ENCODE assay signal across 9 mouse cellular contexts in the genomic region with DNA sequence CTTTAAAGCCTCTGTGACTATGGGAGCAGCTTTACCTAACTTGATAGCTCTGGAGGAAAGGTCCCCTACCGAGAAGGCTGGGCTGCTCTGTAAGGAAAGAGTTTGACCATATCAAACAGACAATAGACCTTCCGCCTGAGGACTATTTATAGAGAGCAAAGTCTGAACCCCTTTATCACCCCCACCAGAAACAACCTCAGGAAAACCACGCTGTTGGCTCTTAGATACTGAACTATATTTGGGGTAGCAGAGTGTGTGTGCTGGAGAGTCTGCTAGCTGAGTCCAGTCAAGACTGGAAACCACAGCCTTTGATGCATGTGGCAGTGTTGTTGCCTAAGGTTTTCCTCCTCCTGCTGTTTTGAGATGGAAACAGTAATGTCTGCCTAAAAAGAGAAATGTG. TPM values are rescaled to one million over a fixed set of nuclear protein-coding genes. Genes with fewer than 3 reads are reported as not detected.
DNase-seq lines count a peak whose midpoint lies in the region; ATAC-seq and TF ChIP-seq lines count a peak whose summit lies in the region.
"Had no signal": no experiment of that assay in that cellular context is flagged by ENCODE, and none has a peak within 500 bp of the region (broad histone marks: within the 10 kb centered on the region; RNA-seq: fewer than 3 reads in every experiment).

No protein-coding gene starts in this region.

- DNase-seq in kidney, adult 2 months = peak; percentile 30
- DNase-seq in MEL (ENCODE audit: low read depth, low spot score) = peak; percentile 86
- DNase-seq in liver, postnatal 0 days = no peak
- DNase-seq in cerebellum, adult 11 months = no peak
- DNase-seq in cerebellum, postnatal 14 days = no peak
- DNase-seq in adrenal gland, postnatal 4 days (ENCODE audit: low spot score in 2 of 2) = no peak

- TF ChIP-seq POLR2A in kidney, adult 2 months (IDR thresholded peaks at IDR 0.05; ENCODE audit: low read depth, low read length) = no peak
- TF ChIP-seq POLR2A in MEL (IDR thresholded peaks at IDR 0.05; ENCODE audit: control insufficient read depth in 1 of 2, insufficient read depth in 1 of 2, low read depth in 1 of 2, low read length in 2 of 2, poor library complexity in 1 of 2) = no peak

- no peak overlapping the region for H3K9ac ChIP-seq in kidney, embryonic 16.5 days (replicated peaks; ENCODE audit: low read length)
- H3K9ac ChIP-seq in MEL (ENCODE audit: control insufficient read depth, low read depth, low read length, poor library complexity, severe bottlenecking) = no peak overlapping the region
- no peak overlapping the region for H3K9ac ChIP-seq in heart, embryonic 11.5 days (ENCODE audit: low read depth, low read length)
- no peak overlapping the region for H3K9ac ChIP-seq in liver, postnatal 0 days (replicated peaks)

- no peak overlapping the region for H3K4me3 ChIP-seq in kidney, adult 2 months (ENCODE audit: insufficient read depth, low read depth, low read length)
- H3K4me3 ChIP-seq in kidney, embryonic 16.5 days (ENCODE audit: low read length) = no peak overlapping the region
- H3K4me3 ChIP-seq in MEL (ENCODE audit: control insufficient read depth in 1 of 2, insufficient read depth in 1 of 2, low read depth in 2 of 2, low read length in 2 of 2) = no peak overlapping the region
- no peak overlapping the region for H3K4me3 ChIP-seq in heart, embryonic 11.5 days (ENCODE audit: low read depth, low read length)
- no peak overlapping the region for H3K4me3 ChIP-seq in liver, postnatal 0 days (ENCODE audit: low read depth, low read length)

- ATAC-seq in kidney, embryonic 16.5 days (ENCODE audit: low FRiP score, low TSS enrichment) = no peak
- peak; percentile 81 for ATAC-seq in heart, embryonic 11.5 days (replicated peaks; ENCODE audit: insufficient number of reproducible peaks, low FRiP score, low TSS enrichment)
- peak; percentile 73 for ATAC-seq in liver, postnatal 0 days

- H3K4me2 ChIP-seq in kidney, embryonic 16.5 days (replicated peaks; ENCODE audit: low read depth, low read length) = no peak overlapping the region
- peak overlapping the region; percentile 25 for H3K4me2 ChIP-seq in heart, embryonic 11.5 days
- peak overlapping the region; percentile 4 for H3K4me2 ChIP-seq in liver, postnatal 0 days (ENCODE audit: low read depth, low read length)
- H3K4me2 ChIP-seq: midbrain, embryonic 11.5 days had no signal

- H3K27ac ChIP-seq in kidney, adult 2 months (ENCODE audit: insufficient read depth, low read depth, low read length) = 0 out of 2 replicates have a peak overlapping the region, but pooled peaks have one; percentile 30
- no peak overlapping the region for H3K27ac ChIP-seq in kidney, embryonic 16.5 days (ENCODE audit: low read length)
- no peak overlapping the region; the same call in 1 of the 2 replicates for H3K27ac ChIP-seq in MEL (ENCODE audit: control insufficient read depth, low read depth, low read length)
- H3K27ac ChIP-seq in heart, embryonic 11.5 days (ENCODE audit: low read depth, low read length) = peak overlapping the region; percentile 92
- H3K27ac ChIP-seq in liver, postnatal 0 days (ENCODE audit: low read depth) = 0 out of 2 replicates have a peak overlapping the region, but pooled peaks have one; percentile 1

- H3K79me2 ChIP-seq in MEL (ENCODE audit: control insufficient read depth, insufficient read depth, low read length, poor library complexity) = no peaks in the 10 kb centered on the region

- no peaks in the 10 kb centered on the region for H3K9me3 ChIP-seq in kidney, embryonic 16.5 days (ENCODE audit: low read length)
- H3K9me3 ChIP-seq in MEL (replicated peaks; ENCODE audit: insufficient read depth, low read length) = no peaks in the 10 kb centered on the region
- H3K9me3 ChIP-seq in heart, embryonic 11.5 days (replicated peaks; ENCODE audit: control insufficient read depth, low read length) = no peaks in the 10 kb centered on the region
- no peaks in the 10 kb centered on the region for H3K9me3 ChIP-seq in liver, postnatal 0 days (ENCODE audit: low read length)

- H3K27me3 ChIP-seq in kidney, adult 2 months (replicated peaks; ENCODE audit: control insufficient read depth, insufficient read depth, low read length) = no peaks in the 10 kb centered on the region; the same call in 1 of the 2 replicates
- H3K27me3 ChIP-seq in kidney, embryonic 16.5 days (ENCODE audit: insufficient read depth, low read length) = no peaks in the 10 kb centered on the region
- no peaks in the 10 kb centered on the region for H3K27me3 ChIP-seq in MEL (ENCODE audit: control insufficient read depth in 1 of 2, insufficient read depth in 2 of 2, low read length in 2 of 2)
- H3K27me3 ChIP-seq in heart, embryonic 11.5 days (ENCODE audit: control insufficient read depth, insufficient read depth, low read length) = no peaks in the 10 kb centered on the region
- H3K27me3 ChIP-seq in liver, postnatal 0 days (ENCODE audit: insufficient read depth, low read length) = no peaks in the 10 kb centered on the region

- peaks cover 4% of the 10 kb centered on the region; the same call in 1 of the 2 replicates for H3K4me1 ChIP-seq in kidney, adult 2 months (ENCODE audit: control insufficient read depth, insufficient read depth, low read length)
- peaks cover 18% of the 10 kb centered on the region for H3K4me1 ChIP-seq in kidney, embryonic 16.5 days (ENCODE audit: insufficient read depth, low read length)
- peaks cover 18 to 28% of the 10 kb centered on the region in 2 experiments for H3K4me1 ChIP-seq in MEL (ENCODE audit: control insufficient read depth in 1 of 2, insufficient read depth in 2 of 2, low read length in 2 of 2)
- H3K4me1 ChIP-seq in heart, embryonic 11.5 days (ENCODE audit: control insufficient read depth, insufficient read depth, low read length) = peaks cover 29% of the 10 kb centered on the region
- H3K4me1 ChIP-seq in liver, postnatal 0 days (ENCODE audit: insufficient read depth) = peaks cover 18% of the 10 kb centered on the region

- no peaks in the 10 kb centered on the region for H3K36me3 ChIP-seq in kidney, adult 2 months (ENCODE audit: control insufficient read depth, insufficient read depth, low read length)
- H3K36me3 ChIP-seq in kidney, embryonic 16.5 days (ENCODE audit: insufficient read depth, low read length) = no peaks in the 10 kb centered on the region
- H3K36me3 ChIP-seq in MEL (ENCODE audit: control insufficient read depth in 1 of 2, insufficient read depth in 2 of 2, low read length in 2 of 2) = peaks cover 0 to 36% of the 10 kb centered on the region in 2 experiments; a peak in 2 of 4 replicates
- H3K36me3 ChIP-seq in heart, embryonic 11.5 days (ENCODE audit: control insufficient read depth, insufficient read depth, low read length) = no peaks in the 10 kb centered on the region
- peaks cover 5% of the 10 kb centered on the region; the same call in 1 of the 2 replicates for H3K36me3 ChIP-seq in liver, postnatal 0 days (replicated peaks; ENCODE audit: insufficient read depth, low read length)

- no peak for TF ChIP-seq RAD21 in MEL (IDR thresholded peaks at IDR 0.05; ENCODE audit: low read depth, low read length)

- TF ChIP-seq CTCF in kidney, adult 2 months (conservative IDR thresholded peaks at IDR 0.05; ENCODE audit: insufficient read depth, insufficient read length, low read depth, low read length) = no peak
- no peak for TF ChIP-seq CTCF in MEL (IDR thresholded peaks at IDR 0.05 in 2 of 3, conservative IDR thresholded peaks at IDR 0.05 in 1 of 3; ENCODE audit: control insufficient read depth in 1 of 3, insufficient read depth in 1 of 3, low read depth in 2 of 3, low read length in 3 of 3, poor library complexity in 1 of 3, severe bottlenecking in 1 of 3)
- no peak for TF ChIP-seq CTCF in liver, postnatal 0 days (IDR thresholded peaks at IDR 0.05; ENCODE audit: low read depth)

- whole genome bisulfite sequencing in kidney, adult 2 months = 47% methylated on average over 3 of the region's 3 CpGs
- WGBS in kidney, embryonic 16.5 days = 44% methylated on average over 3 of the region's 3 CpGs
- WGBS in heart, embryonic 11.5 days (ENCODE audit: insufficient replicate concordance) = 4% methylated on average over 3 of the region's 3 CpGs
- 11% methylated on average over 3 of the region's 3 CpGs for WGBS in liver, postnatal 0 days (ENCODE audit: insufficient replicate concordance)

- peak; percentile 91 to 95 for TF ChIP-seq EP300 in MEL (IDR thresholded peaks at IDR 0.05; ENCODE audit: low read depth in 1 of 2, low read length in 2 of 2)
- TF ChIP-seq EP300 in liver, postnatal 0 days (IDR thresholded peaks at IDR 0.05; ENCODE audit: low read depth) = peak; percentile 83

TF ChIP-seq in MEL, 35 proteins besides CTCF, POLR2A, EP300 and RAD21 (continues in another document):
- peak; percentile 98 for TF ChIP-seq TCF12 (IDR thresholded peaks at IDR 0.05; ENCODE audit: low read depth, low read length)
- no peak for TF ChIP-seq ZMIZ1 (IDR thresholded peaks at IDR 0.05; ENCODE audit: low read depth, low read length)
- TF ChIP-seq ZNF384 (IDR thresholded peaks at IDR 0.05; ENCODE audit: low read depth, low read length) = peak; percentile 43; the same call in 1 of the 2 replicates
- no peak for TF ChIP-seq POLR2AphosphoS2 (IDR thresholded peaks at IDR 0.05; ENCODE audit: low read length)
- no peak for TF ChIP-seq NELFE (IDR thresholded peaks at IDR 0.05; ENCODE audit: low read depth, low read length)
- peak; percentile 96 for TF ChIP-seq RCOR1 (IDR thresholded peaks at IDR 0.05; ENCODE audit: low read depth, low read length)
- peak; percentile 88 for TF ChIP-seq MXI1 (IDR thresholded peaks at IDR 0.05; ENCODE audit: low read depth, low read length)
- no peak for TF ChIP-seq KAT2A (conservative IDR thresholded peaks at IDR 0.05; ENCODE audit: low read depth, low read length)
- TF ChIP-seq MAX (IDR thresholded peaks at IDR 0.05; ENCODE audit: low read length) = peak; percentile 70
- peak; percentile 97 for TF ChIP-seq ETS1 (IDR thresholded peaks at IDR 0.05; ENCODE audit: low read depth, low read length)
- TF ChIP-seq UBTF (IDR thresholded peaks at IDR 0.05; ENCODE audit: borderline replicate concordance, insufficient read depth, low read depth, low read length) = no peak
- TF ChIP-seq SIN3A (IDR thresholded peaks at IDR 0.05; ENCODE audit: low read length) = peak; percentile 87
- no peak for TF ChIP-seq E2F4 (IDR thresholded peaks at IDR 0.05; ENCODE audit: borderline replicate concordance, low read depth, low read length)
- 0 out of 2 replicates have a peak, but pooled peaks have one; percentile 30 for TF ChIP-seq ELF1 (IDR thresholded peaks at IDR 0.05; ENCODE audit: low read depth, low read length)

RNA-seq across cellular contexts. Expression of a gene that starts 31.3 kb away (rescaled TPM):
- 14.5 and 16.1 TPM in 2 replicates for polyA plus RNA-seq in kidney, adult 2 months (2012; rRNA removed)
- polyA plus RNA-seq in kidney, embryonic 16.5 days (2015; fragmentation: Nextera tagmentation; extraction: Ambion mirVana) = 153 and 162 TPM in 2 replicates
- 28.5 and 32.4 TPM in 2 replicates for total RNA-seq in MEL (2012; rRNA removed)
- polyA plus RNA-seq in MEL (2012; ENCODE audit: insufficient read depth in 1 of 2, insufficient read length in 2 of 2, low read depth in 1 of 2, low replicate concordance in 2 of 2, missing spikeins in 1 of 2) = 10 to 100 TPM in 1 of 2 experiments, not detected in 1; 24.9 TPM
- 120 and 125 TPM in 2 replicates for polyA plus RNA-seq in heart, embryonic 11.5 days (2014; fragmentation: Nextera tagmentation; extraction: Ambion mirVana)
- polyA plus RNA-seq in liver, postnatal 0 days (2015; fragmentation: Nextera tagmentation; extraction: Ambion mirVana) = 60.6 and 64.4 TPM in 2 replicates
- total RNA-seq in adrenal gland, postnatal 4 days (2021) = 10 to 100 TPM; 78.3 to 80.1 TPM

Comparison
In these comparisons a context has a peak if more than half of its experiments do, and no peak if none do; other contexts are left out.
1. H3K27ac ChIP-seq: peak in kidney, adult 2 months (single experiment), heart, embryonic 11.5 days (single experiment) and liver, postnatal 0 days (single experiment); none in kidney, embryonic 16.5 days (single experiment) and MEL (single experiment).
2. DNase-seq: peak in kidney, adult 2 months (single experiment) and MEL (single experiment); none in liver, postnatal 0 days (single experiment), cerebellum, adult 11 months (single experiment), cerebellum, postnatal 14 days (0 of 2) and adrenal gland, postnatal 4 days (0 of 2).